Mouse (Mus musculus) megakaryocyte, adult 5-6 weeks (primary cell): Measurements from ENCODE around the gene Ralgps1. TPM values are rescaled to one million over a fixed set of nuclear protein-coding genes. Genes with fewer than 3 reads are reported as not detected.

ENCODE experiments used
- ATAC-seq: 2 replicates; pipeline ENCODE4 v1.8.0; 2016; ENCODE audit warnings: mild to moderate bottlenecking, inconsistent platforms; ENCODE audit not compliant: poor library complexity, severe bottlenecking
- total RNA-seq, 2 experiments: library from RNA; stranded (forward) in 1 of 2; stranded (reverse) in 1 of 2; fragments of 153-499, 151-499 nt in 1 of 2; fragments of 221-1000, 200-1000 nt in 1 of 2; gene quantifications; 2 replicates each; pipeline versions ENCODE4 v1.2.3 to v1.2.4; 2015 to 2017

Gene Ralgps1
- total RNA-seq, 2 experiments from 2014 or later, result 2.0 to 6.2 TPM

GRCm38 (mm10) chr2:33249922-33250633 is 121.2 kb downstream of the Ralgps1 start:
- ATAC-seq, result no peak

GRCm38 (mm10) chr2:33248549-33248948 is 122.7 kb downstream of the Ralgps1 start:
- no peak for ATAC-seq

GRCm38 (mm10) chr2:33246841-33247240 is 124.4 kb downstream of the Ralgps1 start:
- ATAC-seq, result no peak

- no peak for ATAC-seq
Observed at GRCm38 (mm10) chr2:33245350-33245749, 125.9 kb downstream of the Ralgps1 start.

- no peak for ATAC-seq
Observed at GRCm38 (mm10) chr2:33244880-33245279, 126.4 kb downstream of the Ralgps1 start.

- ATAC-seq, result no peak
Observed at GRCm38 (mm10) chr2:33237581-33237980, 133.7 kb downstream of the Ralgps1 start.

GRCm38 (mm10) chr2:33234848-33235247 is 136.4 kb downstream of the Ralgps1 start:
- no peak for ATAC-seq

GRCm38 (mm10) chr2:33233856-33234255 is 137.4 kb downstream of the Ralgps1 start:
- ATAC-seq, result no peak

- ATAC-seq, result no peak
Observed at GRCm38 (mm10) chr2:33232782-33233570, 138.3 kb downstream of the Ralgps1 start.

- ATAC-seq, result no peak
Observed at GRCm38 (mm10) chr2:33231788-33232187, 139.5 kb downstream of the Ralgps1 start.

GRCm38 (mm10) chr2:33230701-33231100 is 140.6 kb downstream of the Ralgps1 start:
- no peak for ATAC-seq

- ATAC-seq, result no peak
Observed at GRCm38 (mm10) chr2:33228551-33228950, 142.7 kb downstream of the Ralgps1 start.

- no peak for ATAC-seq
Observed at GRCm38 (mm10) chr2:33228077-33228476, 143.2 kb downstream of the Ralgps1 start.

- ATAC-seq, result no peak
Observed at GRCm38 (mm10) chr2:33225921-33226320, 145.4 kb downstream of the Ralgps1 start.

- no peak for ATAC-seq
Observed at GRCm38 (mm10) chr2:33223656-33224358, 147.5 kb downstream of the Ralgps1 start.

- no peak for ATAC-seq
Observed at GRCm38 (mm10) chr2:33222480-33222879, 148.8 kb downstream of the Ralgps1 start.

GRCm38 (mm10) chr2:33221339-33221900 is 149.9 kb downstream of the Ralgps1 start:
- ATAC-seq, result no peak

GRCm38 (mm10) chr2:33220674-33221338 is 150.5 kb downstream of the Ralgps1 start:
- ATAC-seq, result no peak

- ATAC-seq, result no peak
Observed at GRCm38 (mm10) chr2:33220246-33220645, 151.0 kb downstream of the Ralgps1 start.

- no peak for ATAC-seq
Observed at GRCm38 (mm10) chr2:33219637-33220036, 151.6 kb downstream of the Ralgps1 start.
